ENCODE assay signal across 9 mouse cellular contexts in genomic region chr11:97543181-97543733, GRCm38 (mm10). TPM values are rescaled to one million over a fixed set of nuclear protein-coding genes. Genes with fewer than 3 reads are reported as not detected.
A peak's percentile ranks its signal among the peaks of the same experiment; 100 is the strongest.
DNase-seq lines count a peak whose midpoint lies in the region; ATAC-seq and TF ChIP-seq lines count a peak whose summit lies in the region.
"Had no signal": no experiment of that assay in that cellular context is flagged by ENCODE, and none has a peak within 500 bp of the region (broad histone marks: within the 10 kb centered on the region; RNA-seq: fewer than 3 reads in every experiment).

No protein-coding gene starts in this region.

- 0 out of 2 replicates have a peak overlapping the region, but pooled peaks have one; percentile 29 for H3K27ac ChIP-seq in hindbrain, embryonic 10.5 days
- no peak overlapping the region for H3K27ac ChIP-seq in hindbrain, embryonic 12.5 days
- H3K27ac ChIP-seq in hindbrain, postnatal 0 days = peak overlapping the region; percentile 34; the same call in 1 of the 2 replicates
- H3K27ac ChIP-seq: limb, embryonic 12.5 days had no signal

- no peaks in the 10 kb centered on the region for H3K9me3 ChIP-seq in hindbrain, embryonic 10.5 days
- no peaks in the 10 kb centered on the region for H3K9me3 ChIP-seq in hindbrain, embryonic 12.5 days (replicated peaks)
- no peaks in the 10 kb centered on the region for H3K9me3 ChIP-seq in hindbrain, postnatal 0 days (ENCODE audit: low read length)
- H3K9me3 ChIP-seq: limb, embryonic 12.5 days had no signal

- peaks cover 4% of the 10 kb centered on the region; the same call in 1 of the 2 replicates for H3K36me3 ChIP-seq in hindbrain, embryonic 10.5 days
- H3K36me3 ChIP-seq in hindbrain, embryonic 12.5 days = 0 out of 2 replicates have a peak, but pooled peaks cover 9% of the 10 kb centered on the region
- H3K36me3 ChIP-seq in hindbrain, postnatal 0 days (ENCODE audit: insufficient read depth, low read length) = no peaks in the 10 kb centered on the region
- H3K36me3 ChIP-seq: limb, embryonic 12.5 days had no signal

- H3K9ac ChIP-seq in hindbrain, embryonic 12.5 days = no peak overlapping the region
- no peak overlapping the region for H3K9ac ChIP-seq in hindbrain, postnatal 0 days (replicated peaks; ENCODE audit: low read length)
- H3K9ac ChIP-seq: limb, embryonic 12.5 days had no signal

- H3K4me1 ChIP-seq in hindbrain, embryonic 10.5 days (replicated peaks) = peaks cover 74% of the 10 kb centered on the region
- H3K4me1 ChIP-seq in hindbrain, embryonic 12.5 days = peaks cover 50% of the 10 kb centered on the region
- peaks cover 27% of the 10 kb centered on the region for H3K4me1 ChIP-seq in hindbrain, postnatal 0 days (ENCODE audit: insufficient read depth, low read length)

- no peak overlapping the region for H3K4me3 ChIP-seq in hindbrain, embryonic 10.5 days
- no peak overlapping the region for H3K4me3 ChIP-seq in hindbrain, embryonic 12.5 days
- no peak overlapping the region for H3K4me3 ChIP-seq in hindbrain, postnatal 0 days (ENCODE audit: low read length)
- H3K4me3 ChIP-seq: limb, embryonic 12.5 days had no signal

- H3K4me2 ChIP-seq in hindbrain, embryonic 12.5 days (replicated peaks) = no peak overlapping the region
- H3K4me2 ChIP-seq in hindbrain, postnatal 0 days (ENCODE audit: low read depth, low read length) = no peak overlapping the region
- H3K4me2 ChIP-seq: limb, embryonic 12.5 days had no signal

- WGBS in hindbrain, embryonic 10.5 days = 50% methylated on average over 12 of the region's 12 CpGs
- 51% methylated on average over 12 of the region's 12 CpGs for WGBS in hindbrain, embryonic 12.5 days
- 27% methylated on average over 12 of the region's 12 CpGs for WGBS in hindbrain, postnatal 0 days

- TF ChIP-seq CTCF in hindbrain, postnatal 0 days (IDR thresholded peaks at IDR 0.05; ENCODE audit: low read depth) = no peak

- no peak for ATAC-seq in hindbrain, embryonic 12.5 days (ENCODE audit: low FRiP score)
- peak; percentile 60 for ATAC-seq in hindbrain, postnatal 0 days
- ATAC-seq in monocyte, adult 5-6 weeks (replicated peaks; ENCODE audit: insufficient number of reproducible peaks, low FRiP score, low TSS enrichment, poor library complexity, severe bottlenecking) = no peak

- no peak for DNase-seq in hindbrain, embryonic 10.5 days (ENCODE audit: low spot score)
- DNase-seq in Muller cell, postnatal 12 days (ENCODE audit: inconsistent ontology term) = peak; percentile 80
- DNase-seq in cerebellum, adult 9-10 months = peak; percentile 97
- peak; percentile 87 for DNase-seq in hindbrain, postnatal 0 days (ENCODE audit: low spot score)
- DNase-seq in spleen, postnatal 4 days (ENCODE audit: low spot score in 2 of 2) = no peak
- no peak for DNase-seq in thymus, adult 18-20 months

- peaks cover 97% of the 10 kb centered on the region for H3K27me3 ChIP-seq in hindbrain, embryonic 10.5 days (ENCODE audit: insufficient read depth, poor library complexity, severe bottlenecking)
- H3K27me3 ChIP-seq in hindbrain, embryonic 12.5 days = peaks cover 72% of the 10 kb centered on the region
- H3K27me3 ChIP-seq in hindbrain, postnatal 0 days (ENCODE audit: insufficient read depth, low read length) = 0 out of 2 replicates have a peak, but pooled peaks cover 3% of the 10 kb centered on the region

RNA-seq across cellular contexts. Expression of gene Srcin1, which starts 32.7 kb away (rescaled TPM):
- 0.76 and 1.8 TPM in 2 replicates for polyA plus RNA-seq in hindbrain, embryonic 10.5 days (2016; fragmentation: Nextera tagmentation; extraction: Ambion mirVana)
- polyA plus RNA-seq in hindbrain, embryonic 12.5 days (2016; fragmentation: Nextera tagmentation; extraction: Ambion mirVana) = 6.3 and 6.7 TPM in 2 replicates
- total RNA-seq in hindbrain, postnatal 0 days (2014; rRNA removed) = 104 and 141 TPM in 2 replicates
- polyA plus RNA-seq in hindbrain, postnatal 0 days (2015; fragmentation: Nextera tagmentation; extraction: Ambion mirVana) = 14.3 and 14.7 TPM in 2 replicates
- total RNA-seq in monocyte, adult 5-6 weeks (2017) = 0.10 to 0.58 TPM (median 0.21 TPM) in 3 replicates

RNA-seq across cellular contexts. Expression of gene 4933428G20Rik, which starts 43.1 kb away (rescaled TPM):
- 0.59 and 0.66 TPM in 2 replicates for polyA plus RNA-seq in hindbrain, embryonic 10.5 days (2016; fragmentation: Nextera tagmentation; extraction: Ambion mirVana)
- polyA plus RNA-seq in hindbrain, embryonic 12.5 days (2016; fragmentation: Nextera tagmentation; extraction: Ambion mirVana) = 0.85 and 0.94 TPM in 2 replicates
- total RNA-seq in hindbrain, postnatal 0 days (2014; rRNA removed) = 0.43 TPM in 1 of 2 replicates, not detected in the other
- 0.48 and 1.1 TPM in 2 replicates for polyA plus RNA-seq in hindbrain, postnatal 0 days (2015; fragmentation: Nextera tagmentation; extraction: Ambion mirVana)
- total RNA-seq in monocyte, adult 5-6 weeks (2017) = not detected in 3 replicates

Comparison
In these comparisons a context has a peak if more than half of its experiments do, and no peak if none do; other contexts are left out.
1. DNase-seq: peak in Muller cell, postnatal 12 days (single experiment), cerebellum, adult 9-10 months (single experiment) and hindbrain, postnatal 0 days (single experiment); none in hindbrain, embryonic 10.5 days (single experiment), spleen, postnatal 4 days (0 of 2) and thymus, adult 18-20 months (0 of 2).